Mouse (Mus musculus) cerebellum, adult 2 months (tissue): Measurements from ENCODE around the gene Tecta. TPM values are rescaled to one million over a fixed set of nuclear protein-coding genes. Genes with fewer than 3 reads are reported as not detected.

Source experiments
- DNase-seq, 2 experiments: peaks; one replicate each; pipeline ENCODE4 v3.0.0; 2021
- H3K27ac ChIP-seq: fragments of 200-500 bp; 2 replicates; pipeline ENCODE4 v1.5.1; 2012; ENCODE audit warnings: low read length, control low read depth, inconsistent platforms; ENCODE audit not compliant: insufficient read depth
- H3K27me3 ChIP-seq: fragments of 200-500 bp; 2 replicates; pipeline ENCODE4 v1.6.1; 2012; ENCODE audit warnings: inconsistent platforms, mild to moderate bottlenecking, low read length, moderate library complexity; ENCODE audit not compliant: control insufficient read depth, insufficient read depth
- H3K4me1 ChIP-seq: fragments of 200-500 bp; 2 replicates; pipeline ENCODE4 v1.6.1; 2011; ENCODE audit warnings: low read length; ENCODE audit not compliant: control insufficient read depth, insufficient read depth
- H3K4me3 ChIP-seq: fragments of 200-500 bp; replicated peaks from 2 replicates; pipeline ENCODE3; 2011; ENCODE audit warnings: mild to moderate bottlenecking, low read depth, low read length, control low read depth; ENCODE audit not compliant: insufficient read depth
- CTCF ChIP-seq: fragments of 200-500 bp; IDR thresholded peaks from 2 replicates; pipeline ENCODE4 v1.5.1; 2011; ENCODE audit warnings: low read depth, mild to moderate bottlenecking, control low read depth, low read length, moderate library complexity, borderline replicate concordance; ENCODE audit not compliant: insufficient read depth
- POLR2A ChIP-seq: fragments of 200-500 bp; IDR thresholded peaks from 2 replicates; pipeline ENCODE4 v1.6.1; 2011; ENCODE audit warnings: low read length, control low read depth, borderline replicate concordance; ENCODE audit not compliant: insufficient read depth
- WGBS: fragments of 180-500 bp; shearing (Covaris S2); methylation state at CpG from one replicate; pipeline ENCODE4 v1.1.7; 2018; 5-methylcytosine and 5-hydroxymethylcytosine counted together
- polyA plus RNA-seq: library from polyadenylated mRNA; depleted of rRNA; stranded (reverse); fragments of >200 nt; gene quantifications from 2 replicates; pipeline ENCODE4 v1.2.3, GENCODE M21; 2012; rRNA removed

The Tecta gene
- 0.21 and 0.23 TPM in 2 replicates for polyA plus RNA-seq

GRCm38 (mm10) chr9:42399829-42400228, at the start of gene Tecta:
Gene Tecta (minus strand): TSS chr9:42399929.
- H3K27me3 ChIP-seq, result no peaks in the 10 kb centered on the region
- H3K27ac ChIP-seq, result no peak within 1 kb of the TSS
- DNase-seq, result no peak
- WGBS, result 84% methylated on average over 6 of the region's 6 CpGs
- no peak within 1 kb of the TSS for H3K4me3 ChIP-seq
- TF ChIP-seq CTCF (no peak), POLR2A (no peak)
- peaks cover 3% of the 10 kb centered on the region; the same call in 1 of the 2 replicates for H3K4me1 ChIP-seq

- DNase-seq, result no peak
- Histone ChIP-seq H3K27ac (no peak overlapping the region), H3K27me3 (no peaks in the 10 kb centered on the region), H3K4me1 (no peaks in the 10 kb centered on the region), H3K4me3 (no peak overlapping the region)
- TF ChIP-seq CTCF (no peak), POLR2A (no peak)
- 89% methylated on average over 6 of the region's 6 CpGs for WGBS
Measured at GRCm38 (mm10) chr9:42449043-42449442, 49.3 kb upstream of the Tecta start.

GRCm38 (mm10) chr9:42442100-42442499, 42.4 kb upstream of the Tecta start:
- no peaks in the 10 kb centered on the region for H3K27me3 ChIP-seq
- WGBS, result 91% methylated on average over 8 of the region's 8 CpGs
- no peak overlapping the region for H3K4me3 ChIP-seq
- no peaks in the 10 kb centered on the region for H3K4me1 ChIP-seq
- DNase-seq, result no peak
- TF ChIP-seq CTCF, result no peak
- TF ChIP-seq POLR2A, result no peak
- H3K27ac ChIP-seq, result no peak overlapping the region

- no peaks in the 10 kb centered on the region for H3K27me3 ChIP-seq
- 100% methylated on average over 2 of the region's 2 CpGs for WGBS
- no peak overlapping the region for H3K27ac ChIP-seq
- TF ChIP-seq CTCF (no peak), POLR2A (no peak)
- no peak overlapping the region for H3K4me3 ChIP-seq
- H3K4me1 ChIP-seq, result no peaks in the 10 kb centered on the region
- DNase-seq, result no peak
Measured at GRCm38 (mm10) chr9:42441234-42441633, 41.5 kb upstream of the Tecta start.

- TF ChIP-seq CTCF, result no peak
- TF ChIP-seq POLR2A, result no peak
- 52% methylated on average over 4 of the region's 4 CpGs for WGBS
- Histone ChIP-seq H3K27ac (no peak overlapping the region), H3K4me1 (no peaks in the 10 kb centered on the region), H3K27me3 (no peaks in the 10 kb centered on the region), H3K4me3 (no peak overlapping the region)
- no peak for DNase-seq
Measured at GRCm38 (mm10) chr9:42439446-42439845, 39.7 kb upstream of the Tecta start.

DNA sequence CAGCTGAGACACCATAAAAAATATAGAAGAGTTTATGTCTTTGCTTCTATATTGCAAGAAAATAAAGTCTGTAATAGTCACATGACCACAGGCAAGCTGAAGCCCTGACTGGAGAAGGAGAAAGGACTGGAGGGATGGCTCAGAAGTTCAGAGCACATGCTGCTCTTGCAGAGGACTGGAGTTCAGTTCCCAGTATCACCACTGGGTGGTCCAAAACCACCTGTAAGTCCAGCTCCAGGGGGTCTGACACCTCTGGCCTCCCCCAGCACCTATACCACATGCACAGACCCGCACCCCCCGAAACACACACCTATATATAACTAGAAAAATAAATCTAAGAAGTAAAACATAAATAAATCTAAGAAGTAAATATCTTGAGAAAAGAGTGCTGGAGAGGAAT, 32.4 kb upstream of the Tecta start:
- WGBS, result 94% methylated on average over 2 of the region's 2 CpGs
- DNase-seq, result no peak
- H3K27ac ChIP-seq, result no peak overlapping the region

DNA sequence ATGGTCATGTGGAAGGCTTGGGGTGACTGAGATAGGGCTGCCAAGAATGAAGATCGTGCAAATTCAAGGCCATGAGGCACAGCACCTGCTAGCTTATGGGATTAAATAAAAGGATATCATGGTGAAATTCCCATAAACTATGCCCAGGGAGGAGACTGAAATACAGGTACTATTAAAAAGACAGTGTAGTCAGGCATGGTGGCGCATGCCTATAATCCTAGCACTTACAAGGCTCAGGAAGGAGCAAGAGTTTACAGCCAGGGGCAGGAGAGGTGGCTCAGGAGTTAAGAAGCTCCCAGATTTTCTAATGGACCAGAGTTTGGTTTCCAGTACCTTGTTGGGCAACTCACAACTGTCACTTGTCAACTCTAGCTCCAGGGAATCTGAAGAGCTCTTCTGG, 31.9 kb upstream of the Tecta start:
- DNase-seq, result no peak
- H3K4me1 ChIP-seq, result peaks cover 17% of the 10 kb centered on the region
- no peaks in the 10 kb centered on the region for H3K27me3 ChIP-seq
- H3K27ac ChIP-seq, result no peak overlapping the region
- H3K4me3 ChIP-seq, result no peak overlapping the region
- no peak for TF ChIP-seq POLR2A
- no peak for TF ChIP-seq CTCF
- 54% methylated on average over 2 of the region's 2 CpGs for WGBS

More for the DNA sequence above, 32.4 kb upstream of the Tecta start:
- Histone ChIP-seq H3K4me1 (peaks cover 12% of the 10 kb centered on the region; the same call in 1 of the 2 replicates), H3K4me3 (no peak overlapping the region), H3K27me3 (no peaks in the 10 kb centered on the region)
- no peak for TF ChIP-seq CTCF
- TF ChIP-seq POLR2A, result no peak

- Histone ChIP-seq H3K4me1 (peaks cover 18% of the 10 kb centered on the region), H3K27me3 (no peaks in the 10 kb centered on the region), H3K4me3 (no peak overlapping the region), H3K27ac (peak overlapping the region; percentile 41; the same call in 1 of the 2 replicates)
- DNase-seq, result peak; percentile 49 to 66
- 27% methylated on average over 12 of the region's 12 CpGs for WGBS
- TF ChIP-seq CTCF, result no peak
- no peak for TF ChIP-seq POLR2A
Measured at GRCm38 (mm10) chr9:42428060-42428924, 28.6 kb upstream of the Tecta start.
